Mouse (Mus musculus): Measurements from ENCODE around the gene Ksr1.
A peak's percentile ranks its signal among the peaks of the same experiment; 100 is the strongest.

The Ksr1 gene

DNA sequence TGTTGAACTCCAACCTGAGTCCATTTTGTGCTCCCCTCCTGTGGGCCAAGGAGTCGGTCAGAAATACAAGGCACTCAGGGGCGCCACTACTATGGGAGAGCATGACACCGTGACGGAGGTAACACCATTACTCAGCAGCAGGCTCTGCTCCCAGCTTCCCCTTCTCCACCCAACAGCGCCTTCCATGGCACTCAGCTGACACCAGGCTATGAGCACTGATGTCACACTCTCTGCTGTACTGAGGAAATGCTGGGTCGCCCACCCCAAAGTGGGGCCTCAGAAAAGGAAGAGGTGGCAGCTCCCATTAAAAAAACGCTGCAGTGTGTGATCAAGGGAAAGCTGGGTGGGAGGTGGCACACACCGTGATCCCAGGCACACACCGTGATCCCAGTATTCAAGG lies 101.0 kb downstream of the Ksr1 start:
- no peak for DNase-seq (ENCODE audit: low read depth, low spot score)

- no peak for DNase-seq (ENCODE audit: low read depth, low spot score)
These were observed 101.4 kb downstream of the Ksr1 start for GRCm38 (mm10) chr11:79044798-79045197.

- DNase-seq (ENCODE audit: low read depth, low spot score), result no peak
These were observed 104.2 kb downstream of the Ksr1 start for GRCm38 (mm10) chr11:79041908-79042430.

- DNase-seq (ENCODE audit: low read depth, low spot score), result peak; percentile 56
These were observed 106.7 kb downstream of the Ksr1 start for GRCm38 (mm10) chr11:79039488-79039887.

GRCm38 (mm10) chr11:79037555-79037954 lies 108.7 kb downstream of the Ksr1 start:
- no peak for DNase-seq (ENCODE audit: low read depth, low spot score)

- no peak for DNase-seq (ENCODE audit: low read depth, low spot score)
These were observed 109.9 kb downstream of the Ksr1 start for GRCm38 (mm10) chr11:79036324-79036723.

GRCm38 (mm10) chr11:79033636-79034035 lies 112.6 kb downstream of the Ksr1 start:
- DNase-seq (ENCODE audit: low read depth, low spot score), result no peak

GRCm38 (mm10) chr11:79033021-79033420 lies 113.2 kb downstream of the Ksr1 start:
- no peak for DNase-seq (ENCODE audit: low read depth, low spot score)

- no peak for DNase-seq (ENCODE audit: low read depth, low spot score)
These were observed 114.8 kb downstream of the Ksr1 start for GRCm38 (mm10) chr11:79031452-79031746.

DNA sequence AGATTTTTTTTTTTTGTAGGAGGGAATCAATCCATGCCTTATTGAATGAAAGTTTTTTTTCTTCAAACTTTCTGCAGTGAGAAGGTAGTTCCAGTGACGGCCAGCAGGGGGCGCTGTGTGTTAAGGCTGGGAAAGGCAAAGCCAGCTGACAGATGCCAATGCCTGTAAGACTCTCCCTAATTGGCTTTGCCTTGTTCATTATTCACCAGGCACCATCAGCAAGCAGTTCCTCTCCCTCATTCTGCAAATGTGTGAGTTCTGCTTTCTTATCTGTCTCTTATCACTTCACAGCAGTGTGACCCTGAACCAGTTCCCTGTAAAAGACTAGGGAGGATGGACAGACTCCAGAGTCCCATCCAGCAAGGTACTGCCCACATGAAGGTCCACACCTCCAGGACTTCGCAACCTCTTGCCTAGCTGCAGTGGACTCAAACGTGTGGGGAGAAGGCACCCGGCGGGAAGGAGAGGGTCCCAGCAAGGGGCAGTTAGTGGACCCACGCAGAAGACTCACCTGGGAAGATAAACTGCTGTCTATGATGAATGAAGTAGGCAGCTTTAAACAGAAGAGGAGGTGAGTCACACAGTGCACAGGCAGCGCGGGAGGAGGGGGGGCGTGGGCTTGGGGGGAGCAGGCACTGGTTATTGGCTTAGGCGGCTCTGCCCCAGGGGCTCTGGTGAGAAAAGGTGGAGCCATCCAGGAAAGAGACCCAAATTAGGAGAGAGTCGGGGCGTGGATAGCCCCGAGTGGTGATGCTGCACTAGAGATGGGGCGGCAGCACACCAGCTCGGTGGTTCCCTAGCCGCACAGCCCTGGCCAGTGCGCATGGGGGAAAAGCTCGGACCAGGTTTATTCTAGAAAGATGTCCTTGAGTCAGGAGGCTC lies 115.4 kb downstream of the Ksr1 start:
- peak; percentile 66 for DNase-seq (ENCODE audit: low read depth, low spot score)

GRCm38 (mm10) chr11:79023751-79024150 lies 122.5 kb downstream of the Ksr1 start:
- no peak for DNase-seq (ENCODE audit: low read depth, low spot score)

GRCm38 (mm10) chr11:79023342-79023741 lies 122.9 kb downstream of the Ksr1 start:
- DNase-seq (ENCODE audit: low read depth, low spot score), result no peak

- no peak for DNase-seq (ENCODE audit: low read depth, low spot score)
These were observed 123.4 kb downstream of the Ksr1 start for GRCm38 (mm10) chr11:79022836-79023235.

DNA sequence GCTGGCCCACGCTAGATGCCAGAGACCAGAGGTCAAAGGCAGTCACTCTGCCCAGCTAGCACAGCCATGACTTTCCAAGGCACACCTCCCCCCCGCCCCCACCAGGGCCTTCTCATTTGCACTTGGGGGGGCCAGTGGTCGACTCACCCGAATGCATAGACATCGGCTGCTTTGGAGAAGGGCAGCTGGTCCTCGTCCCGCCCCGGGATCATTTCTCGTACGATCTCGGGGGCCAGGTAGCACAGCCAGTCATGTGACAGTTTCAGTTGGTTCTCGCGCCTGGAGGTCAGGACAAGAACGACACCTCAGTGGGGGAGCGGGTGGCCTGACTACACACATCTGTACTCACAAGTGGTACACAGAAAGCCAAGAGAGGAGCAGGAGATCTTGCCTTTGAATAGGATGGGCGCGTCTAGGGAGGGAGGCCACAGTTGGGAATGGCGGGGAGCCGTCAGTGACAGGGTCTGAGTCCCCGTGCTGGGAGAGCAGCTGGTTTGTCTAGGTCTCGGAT lies 125.6 kb downstream of the Ksr1 start:
- peak; percentile 90 for DNase-seq (ENCODE audit: low read depth, low spot score)

DNA sequence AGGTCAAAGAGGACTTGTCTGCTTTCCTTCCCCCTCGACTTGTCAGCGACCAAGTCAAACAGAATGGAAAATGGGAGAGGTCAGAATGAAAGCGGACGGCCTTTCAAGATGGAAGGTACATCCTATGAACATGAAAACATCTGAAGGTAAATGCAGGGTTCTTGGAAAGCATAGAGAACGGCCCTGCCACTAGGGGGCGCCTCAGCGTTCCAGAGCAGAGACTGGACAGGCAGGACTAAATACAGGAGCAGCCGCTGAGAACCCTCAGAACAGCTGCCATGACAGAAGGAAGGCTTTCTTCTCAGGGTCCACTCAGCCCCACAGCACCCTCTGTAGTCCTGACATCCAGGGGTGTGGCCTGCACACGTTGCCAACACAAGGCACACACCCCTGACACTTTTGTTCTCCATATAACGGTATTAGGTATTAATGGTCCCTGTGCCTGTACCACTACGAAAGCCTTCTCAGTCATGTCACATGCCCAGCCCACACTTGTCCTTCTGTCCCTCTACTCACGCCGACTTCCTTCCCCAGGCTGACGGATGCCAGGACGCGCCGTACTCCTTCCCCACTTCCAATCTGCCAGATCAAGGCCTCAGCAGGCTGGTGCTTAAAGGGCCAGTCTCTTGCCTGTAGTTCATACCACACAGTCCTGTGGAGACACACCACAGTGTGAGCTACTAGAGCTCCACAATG lies 126.2 kb downstream of the Ksr1 start:
- DNase-seq (ENCODE audit: low read depth, low spot score), result peak; percentile 84

DNA sequence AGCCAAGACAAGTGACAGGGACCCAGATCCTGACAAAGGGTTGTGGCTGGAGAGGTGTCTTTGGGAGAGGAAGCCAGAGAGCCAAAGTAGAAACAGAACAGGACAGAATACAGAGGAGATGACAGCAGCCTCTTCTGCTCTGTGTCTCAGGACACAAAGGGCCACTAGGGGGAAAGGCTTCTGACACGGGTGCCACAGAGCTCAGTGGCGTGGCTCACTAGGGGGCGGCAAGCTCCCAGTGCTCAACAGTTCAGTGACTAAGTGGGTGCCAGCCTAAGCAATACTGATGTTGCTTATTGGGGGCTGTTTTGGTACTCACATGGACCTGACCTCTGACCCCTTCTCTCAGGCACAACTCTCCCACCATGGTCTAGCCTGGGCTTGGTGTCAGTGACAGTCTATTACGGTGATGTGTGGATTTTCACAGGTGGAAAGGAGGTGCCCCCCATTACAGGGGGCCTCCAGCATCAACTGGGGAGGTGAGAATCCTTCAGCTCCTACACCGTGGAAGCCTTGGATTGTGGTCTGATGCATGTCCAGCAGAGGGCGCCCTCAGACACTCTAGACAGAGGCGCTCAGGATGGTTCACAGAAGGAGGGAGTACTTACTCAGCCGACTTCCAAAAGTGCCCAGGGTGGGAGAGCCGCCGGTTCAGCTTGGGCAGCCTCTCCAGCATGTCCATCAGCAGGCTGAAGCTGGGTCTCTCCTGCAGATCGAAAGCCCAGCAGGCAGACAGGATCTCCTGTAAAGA lies 127.1 kb downstream of the Ksr1 start:
- peak; percentile 89 for DNase-seq (ENCODE audit: low read depth, low spot score)

DNA sequence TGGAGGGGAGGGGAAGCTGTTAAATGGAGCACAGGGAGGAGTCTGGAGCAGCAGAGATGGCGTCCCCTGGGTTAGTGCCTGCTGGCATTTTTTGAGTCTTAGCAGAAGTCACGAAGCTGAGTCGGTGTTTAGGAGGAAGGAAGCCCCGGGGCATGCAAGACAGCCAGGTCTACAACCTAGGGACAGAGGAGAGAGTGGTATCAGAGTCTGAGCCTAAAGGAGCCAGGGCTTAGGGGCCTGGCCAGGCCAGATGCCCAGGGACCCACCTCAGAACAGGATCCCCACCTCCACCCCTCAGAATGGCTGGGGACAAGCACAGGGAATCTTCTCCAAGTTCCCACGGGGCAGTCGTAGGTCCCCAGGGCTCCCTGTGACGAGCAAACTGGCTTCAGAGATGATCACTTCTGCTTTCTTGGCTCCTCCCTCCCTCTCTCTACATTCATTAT lies 129.0 kb downstream of the Ksr1 start:
- no peak for DNase-seq (ENCODE audit: low read depth, low spot score)

GRCm38 (mm10) chr11:79016236-79016635 lies 130.0 kb downstream of the Ksr1 start:
- no peak for DNase-seq (ENCODE audit: low read depth, low spot score)

DNA sequence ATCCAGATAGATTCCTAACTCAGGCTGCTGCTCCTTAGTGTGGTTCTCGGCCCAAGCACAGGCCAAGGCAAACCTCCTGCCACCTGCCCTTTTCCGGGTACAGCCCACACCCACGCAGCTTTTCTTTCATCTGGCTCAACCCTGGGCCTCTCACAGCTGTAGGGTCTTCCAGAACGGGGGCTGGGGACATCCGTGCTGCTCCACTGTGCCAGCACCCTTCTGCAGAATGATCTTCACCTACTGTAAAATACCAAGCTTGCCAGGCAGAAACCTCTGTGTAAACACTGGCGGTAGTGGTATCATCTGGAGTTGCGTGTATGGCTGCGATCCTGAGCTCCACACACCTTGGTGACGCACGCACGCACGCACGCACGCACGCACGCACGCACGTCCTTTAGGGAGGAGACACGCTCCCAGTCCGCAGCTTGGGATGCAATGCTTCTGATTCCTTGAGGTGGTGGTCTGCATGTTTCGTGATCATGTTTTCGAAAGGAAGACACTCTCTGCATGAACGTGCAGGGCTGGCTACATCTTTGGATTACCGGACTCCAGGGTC lies 130.5 kb downstream of the Ksr1 start:
- peak; percentile 86 for DNase-seq (ENCODE audit: low read depth, low spot score)

DNA sequence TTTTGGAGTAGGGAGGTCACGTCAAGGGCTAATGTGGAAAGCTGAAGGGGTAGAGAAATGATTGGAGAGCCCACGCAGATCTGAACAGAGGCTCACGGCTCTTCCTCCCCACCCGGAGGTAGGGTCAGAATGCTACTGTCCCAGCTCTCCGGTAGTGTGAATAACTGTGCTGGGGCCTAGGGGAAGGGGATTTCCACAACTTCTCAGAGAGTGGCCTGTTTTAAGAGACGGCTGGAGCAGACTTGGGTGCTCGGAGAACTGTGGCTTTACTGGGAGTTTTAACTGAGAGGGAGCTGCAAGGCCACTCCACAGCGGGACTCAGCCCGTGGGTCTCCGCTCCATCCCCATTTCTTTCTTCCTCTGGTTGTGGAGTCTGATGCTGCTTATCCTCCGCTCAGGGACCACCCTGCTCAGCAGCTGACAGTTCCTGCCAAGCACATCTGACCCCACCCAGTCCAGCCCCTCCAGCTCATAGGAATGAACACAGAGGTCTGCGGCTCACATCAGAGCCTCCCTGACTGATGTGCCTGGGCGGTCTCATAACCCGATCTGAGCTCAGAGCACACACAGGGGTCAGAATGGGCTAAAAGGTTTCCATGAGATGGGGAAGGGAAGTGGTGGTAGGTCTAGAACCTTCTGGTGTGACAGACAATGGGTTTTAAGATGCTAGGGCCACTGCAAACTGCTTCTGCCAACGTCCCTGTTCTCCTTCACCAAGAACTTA lies 131.4 kb downstream of the Ksr1 start:
- peak; percentile 34 for DNase-seq (ENCODE audit: low read depth, low spot score)

- DNase-seq (ENCODE audit: low read depth, low spot score), result no peak
These were observed 132.4 kb downstream of the Ksr1 start for GRCm38 (mm10) chr11:79013806-79014205.

All from ZHBTc4 (cell line).